Mouse (Mus musculus): Measurements from ENCODE around the gene Prdx3.
A peak's percentile ranks its signal among the peaks of the same experiment; 100 is the strongest.
"Not testable (repeated sequence)": the region's sequence is repeated elsewhere in the genome, so short reads cannot be mapped to it uniquely, and the experiment has no call there.

Gene Prdx3

GRCm38 (mm10) chr19:60866169-60866568 is 8.2 kb downstream of the Prdx3 start:
- DNase-seq (ENCODE audit: low spot score), result not testable (repeated sequence)

- peak; percentile 91 for DNase-seq (ENCODE audit: low spot score)
Measured at GRCm38 (mm10) chr19:60860868-60861700, 13.3 kb downstream of the Prdx3 start, which contains the start of gene Sfxn4. Gene Sfxn4, minus strand, starts transcription at chr19:60861479.

GRCm38 (mm10) chr19:60845731-60846130 is 28.6 kb downstream of the Prdx3 start:
- DNase-seq (ENCODE audit: low spot score), result no peak

- DNase-seq (ENCODE audit: low spot score), result no peak
Measured at GRCm38 (mm10) chr19:60843324-60843723, 31.0 kb downstream of the Prdx3 start.

- peak; percentile 51 for DNase-seq (ENCODE audit: low spot score)
Measured at GRCm38 (mm10) chr19:60837747-60838146, 36.6 kb downstream of the Prdx3 start.

GRCm38 (mm10) chr19:60818677-60819076 is 55.7 kb downstream of the Prdx3 start:
- DNase-seq (ENCODE audit: low spot score), result no peak

Measured in testis, postnatal 14 days (tissue).